Mouse (Mus musculus) liver, postnatal 0 days (tissue): ENCODE results near the gene Ctnnbl1. TPM values are rescaled to one million over a fixed set of nuclear protein-coding genes. Genes with fewer than 3 reads are reported as not detected.

Experiments
- ATAC-seq: fragments of 200-750 bp; cut with Nextera tagmentation; 2 replicates; pipeline ENCODE4 v1.8.0; 2017; ENCODE audit warnings: mild to moderate bottlenecking, moderate library complexity
- DNase-seq: peaks from one replicate; pipeline ENCODE4 v3.0.0-alpha.2; 2016
- H3K27ac ChIP-seq: fragments of 300-500 bp; sonication (generic); 2 replicates; pipeline ENCODE4 v1.5.1; 2014; ENCODE audit warnings: antibody characterized with exemption, moderate library complexity, mild to moderate bottlenecking, low read depth
- H3K27me3 ChIP-seq: fragments of 300-500 bp; sonication (generic); 2 replicates; pipeline ENCODE4 v1.6.1; 2014; ENCODE audit warnings: low read length, control low read depth, mixed read lengths; ENCODE audit not compliant: insufficient read depth
- H3K36me3 ChIP-seq: fragments of 300-500 bp; sonication (generic); replicated peaks from 2 replicates; pipeline ENCODE4 v1.6.1; 2014; ENCODE audit warnings: mild to moderate bottlenecking, control low read depth, low read length, moderate library complexity, mixed read lengths; ENCODE audit not compliant: insufficient read depth
- H3K4me1 ChIP-seq: fragments of 300-500 bp; sonication (generic); 2 replicates; pipeline ENCODE4 v1.6.1; 2014; ENCODE audit warnings: antibody characterized with exemption, mild to moderate bottlenecking, control low read depth; ENCODE audit not compliant: insufficient read depth
- H3K4me2 ChIP-seq: fragments of 300-500 bp; sonication (generic); 2 replicates; pipeline ENCODE4 v1.6.1; 2014; ENCODE audit warnings: low read depth, mild to moderate bottlenecking, low read length, moderate library complexity, mixed read lengths
- H3K4me3 ChIP-seq: fragments of 300-500 bp; sonication (generic); 2 replicates; pipeline ENCODE4 v1.5.1; 2014; ENCODE audit warnings: low read depth, low read length
- H3K9ac ChIP-seq: fragments of 300-500 bp; sonication (generic); replicated peaks from 2 replicates; pipeline ENCODE4 v1.6.1; 2014; ENCODE audit warnings: mild to moderate bottlenecking, moderate library complexity
- H3K9me3 ChIP-seq: fragments of 300-500 bp; sonication (generic); 2 replicates; pipeline ENCODE4 v1.6.1; 2016; ENCODE audit warnings: mild to moderate bottlenecking, control low read depth, low read length, mixed read lengths
- CTCF ChIP-seq: sonication (generic); IDR thresholded peaks from 2 replicates; pipeline ENCODE4 v1.5.1; 2016; ENCODE audit warnings: antibody characterized with exemption, low read depth
- EP300 ChIP-seq: IDR thresholded peaks from 2 replicates; pipeline ENCODE4 v1.6.1; 2016; ENCODE audit warnings: antibody characterized with exemption, low read depth, mild to moderate bottlenecking
- WGBS: fragments of 180-500 bp; shearing (Covaris S2); extraction: QIAGEN DNeasy Blood & Tissue Kit; methylation state at CpG from one replicate; pipeline ENCODE4 v1.1.7; 2014; ENCODE audit not compliant: insufficient replicate concordance; 5-methylcytosine and 5-hydroxymethylcytosine counted together
- polyA plus RNA-seq: library from polyadenylated mRNA; unstranded; fragments of >200 nt; fragmentation: Nextera tagmentation; extraction: Ambion mirVana; gene quantifications from 2 replicates; pipeline ENCODE4 v1.2.1, GENCODE M21; 2015

The Ctnnbl1 gene
- polyA plus RNA-seq, 1 experiment from 2014 or later = 19.9 TPM

DNA sequence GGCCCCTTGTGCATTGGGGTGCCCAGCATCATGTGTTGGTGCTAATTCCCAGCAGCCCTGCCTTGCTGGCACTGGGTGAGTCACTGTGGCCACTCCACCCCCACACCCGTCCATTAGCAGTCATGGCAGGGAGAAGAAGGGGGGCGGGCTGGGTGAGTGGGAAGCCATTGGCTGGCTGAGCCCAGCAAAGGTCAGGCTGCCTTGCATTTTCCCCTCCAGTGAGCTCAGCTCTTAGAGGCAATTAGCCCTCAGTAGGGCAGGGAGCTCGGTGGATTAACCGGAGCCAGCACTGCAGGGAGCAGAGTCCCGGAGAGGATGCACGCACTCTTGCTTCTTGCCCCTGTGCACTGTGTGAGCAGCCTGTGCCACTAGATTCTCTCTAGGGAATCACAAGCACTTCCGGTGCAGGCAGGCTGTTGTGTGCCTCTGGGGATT is 40.9 kb upstream of the Ctnnbl1 start:
- H3K36me3 ChIP-seq = no peaks in the 10 kb centered on the region
- H3K27me3 ChIP-seq = no peaks in the 10 kb centered on the region
- no peak overlapping the region for H3K9ac ChIP-seq
- ATAC-seq = no peak
- 50% methylated on average over 7 of the region's 7 CpGs for WGBS
- no peak overlapping the region for H3K4me2 ChIP-seq
- H3K4me3 ChIP-seq = no peak overlapping the region
- no peak for DNase-seq
- H3K27ac ChIP-seq = no peak overlapping the region
- no peak for TF ChIP-seq EP300
- TF ChIP-seq CTCF = no peak
- H3K9me3 ChIP-seq = no peaks in the 10 kb centered on the region
- H3K4me1 ChIP-seq = no peaks in the 10 kb centered on the region

DNA sequence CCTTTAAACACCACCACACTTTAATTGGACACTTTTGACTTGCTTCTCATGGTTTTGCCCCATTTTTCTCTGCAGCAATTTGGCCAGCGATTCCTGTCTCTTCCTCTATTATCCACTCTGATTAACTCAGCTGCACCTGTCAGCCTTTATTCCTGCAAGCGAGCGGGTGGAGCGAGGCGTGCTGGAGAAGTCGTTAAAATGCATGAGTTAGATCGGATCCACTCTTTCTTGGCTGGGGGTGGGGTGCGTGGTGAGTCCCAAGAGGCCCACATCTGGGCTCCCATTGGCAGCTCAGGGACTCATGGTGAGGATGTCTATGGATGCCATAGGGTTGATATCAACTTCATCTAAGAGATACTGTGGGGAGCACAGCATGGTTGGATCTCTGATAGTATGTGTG is 34.0 kb upstream of the Ctnnbl1 start:
- H3K9ac ChIP-seq = no peak overlapping the region
- TF ChIP-seq EP300 (no peak), CTCF (no peak)

DNA sequence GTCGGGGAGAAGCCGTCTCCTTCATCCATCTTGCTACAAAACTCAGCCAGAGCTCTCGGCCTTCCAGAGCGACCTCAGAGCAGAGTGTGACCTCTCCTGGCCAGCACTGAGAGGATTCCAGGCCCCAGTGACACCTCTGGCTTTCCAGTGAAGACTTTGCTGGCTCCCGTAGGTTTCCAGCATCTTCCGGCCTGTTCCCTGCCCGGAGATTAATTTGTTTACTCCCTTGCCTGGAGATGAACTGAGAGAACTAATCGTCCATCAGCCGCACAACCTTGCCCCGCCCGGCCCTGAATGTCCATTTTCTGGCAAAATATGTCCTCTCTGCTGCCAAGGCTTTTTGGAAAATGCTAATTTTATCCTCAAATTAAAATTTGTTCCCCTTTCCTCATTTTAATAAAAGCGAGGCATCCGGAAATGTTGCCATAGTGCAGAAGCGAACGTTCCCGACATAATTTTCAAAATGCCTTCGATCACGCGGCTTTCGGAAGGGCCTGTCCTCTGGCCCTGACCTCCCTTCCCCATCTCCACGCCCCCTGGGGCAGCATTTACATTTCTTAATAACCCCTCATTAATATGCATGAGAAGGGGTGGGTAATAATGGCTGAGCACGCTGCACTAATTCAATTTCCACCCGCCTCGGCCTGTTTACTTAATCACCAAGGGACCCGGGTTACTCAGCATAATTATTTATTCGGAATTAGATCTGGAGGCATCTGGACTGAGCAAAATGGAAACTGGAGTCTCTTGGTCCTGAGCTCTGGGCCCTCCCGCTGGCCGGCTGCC is 32.0 kb upstream of the Ctnnbl1 start:
- H3K4me1 ChIP-seq = no peaks in the 10 kb centered on the region
- no peaks in the 10 kb centered on the region for H3K36me3 ChIP-seq
- no peak overlapping the region for H3K9ac ChIP-seq
- 45% methylated on average over 28 of the region's 28 CpGs for WGBS
- H3K27me3 ChIP-seq = 0 out of 2 replicates have a peak, but pooled peaks cover 2% of the 10 kb centered on the region
- DNase-seq (no peak), ATAC-seq (no peak)
- TF ChIP-seq CTCF (no peak), EP300 (no peak)
- no peaks in the 10 kb centered on the region for H3K9me3 ChIP-seq
- H3K4me3 ChIP-seq = no peak overlapping the region
- H3K27ac ChIP-seq = no peak overlapping the region
- no peak overlapping the region for H3K4me2 ChIP-seq

More for the DNA sequence above, 34.0 kb upstream of the Ctnnbl1 start:
- Histone ChIP-seq H3K27me3 (0 out of 2 replicates have a peak, but pooled peaks cover 2% of the 10 kb centered on the region), H3K4me3 (no peak overlapping the region), H3K4me1 (no peaks in the 10 kb centered on the region), H3K4me2 (no peak overlapping the region), H3K27ac (no peak overlapping the region), H3K9me3 (no peaks in the 10 kb centered on the region), H3K36me3 (no peaks in the 10 kb centered on the region)
- ATAC-seq = no peak
- 63% methylated on average over 8 of the region's 8 CpGs for WGBS
- DNase-seq = no peak

DNA sequence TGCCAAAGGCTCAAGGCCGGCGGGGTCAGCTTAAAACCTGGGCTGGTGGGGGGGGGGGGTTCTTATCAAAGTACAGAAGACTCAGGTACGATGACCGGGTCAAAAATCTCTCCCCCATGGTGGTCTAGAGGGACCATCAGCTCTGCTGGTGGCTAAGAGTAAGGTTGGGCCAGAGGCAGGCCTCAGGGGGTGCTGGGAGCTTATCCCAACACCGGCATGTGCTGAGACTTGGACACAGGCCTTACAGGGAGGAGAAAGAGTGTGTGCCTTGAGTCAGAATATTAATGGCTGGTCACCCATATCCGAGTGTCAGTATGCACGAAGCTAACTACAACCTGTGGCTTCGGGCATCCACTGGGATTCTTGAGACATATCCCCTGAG is 31.4 kb upstream of the Ctnnbl1 start:
- H3K9me3 ChIP-seq = no peaks in the 10 kb centered on the region

DNA sequence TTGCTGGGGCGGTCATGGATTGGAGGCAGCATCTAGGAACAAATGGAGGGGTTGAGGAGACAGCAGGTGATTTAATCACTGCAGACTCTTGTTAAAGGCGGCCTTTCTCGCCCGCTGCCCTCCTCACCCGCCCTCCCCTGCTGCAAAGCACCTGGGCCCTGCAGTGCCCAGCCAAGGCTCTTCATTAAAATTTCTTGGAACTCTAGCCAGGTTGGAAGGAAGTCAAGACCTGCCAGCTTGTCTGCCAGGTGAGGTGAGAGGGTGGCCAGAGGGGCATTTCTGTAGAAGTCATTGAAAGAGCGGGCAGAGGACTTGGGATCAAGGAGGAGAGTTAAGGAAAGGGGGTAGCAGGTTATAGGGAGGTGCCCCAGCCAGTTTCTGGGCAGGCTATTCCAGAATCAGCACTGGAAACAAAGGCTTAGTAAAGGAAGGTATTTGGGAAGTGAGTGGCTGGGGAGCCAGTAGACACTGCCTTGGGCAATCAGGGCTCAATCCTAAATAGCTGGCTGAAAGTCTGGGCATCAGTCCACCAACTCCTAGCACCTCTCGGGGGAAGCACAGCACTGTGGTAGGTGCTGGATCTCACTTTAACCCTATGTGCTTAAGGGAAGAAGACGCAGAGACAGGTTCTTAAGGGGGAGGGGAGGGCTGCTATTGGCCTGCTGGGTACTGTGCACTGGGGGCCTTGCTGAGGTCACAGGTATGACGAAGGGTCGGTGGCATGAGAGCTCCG is 29.8 kb upstream of the Ctnnbl1 start:
- Histone ChIP-seq H3K9ac (no peak overlapping the region), H3K4me3 (no peak overlapping the region), H3K4me1 (no peaks in the 10 kb centered on the region), H3K4me2 (no peak overlapping the region), H3K36me3 (no peaks in the 10 kb centered on the region), H3K27me3 (0 out of 2 replicates have a peak, but pooled peaks cover 2% of the 10 kb centered on the region), H3K9me3 (no peaks in the 10 kb centered on the region), H3K27ac (no peak overlapping the region)
- TF ChIP-seq CTCF = no peak
- no peak for TF ChIP-seq EP300
- 63% methylated on average over 11 of the region's 11 CpGs for WGBS
- ATAC-seq = no peak
- no peak for DNase-seq

More for the DNA sequence above, 31.4 kb upstream of the Ctnnbl1 start:
- Histone ChIP-seq H3K4me1 (no peaks in the 10 kb centered on the region), H3K27me3 (0 out of 2 replicates have a peak, but pooled peaks cover 2% of the 10 kb centered on the region), H3K4me2 (no peak overlapping the region), H3K4me3 (no peak overlapping the region), H3K27ac (no peak overlapping the region), H3K36me3 (no peaks in the 10 kb centered on the region), H3K9ac (no peak overlapping the region)
- ATAC-seq = no peak
- no peak for TF ChIP-seq EP300
- TF ChIP-seq CTCF = no peak
- DNase-seq = no peak
- whole genome bisulfite sequencing = 64% methylated on average over 8 of the region's 8 CpGs

DNA sequence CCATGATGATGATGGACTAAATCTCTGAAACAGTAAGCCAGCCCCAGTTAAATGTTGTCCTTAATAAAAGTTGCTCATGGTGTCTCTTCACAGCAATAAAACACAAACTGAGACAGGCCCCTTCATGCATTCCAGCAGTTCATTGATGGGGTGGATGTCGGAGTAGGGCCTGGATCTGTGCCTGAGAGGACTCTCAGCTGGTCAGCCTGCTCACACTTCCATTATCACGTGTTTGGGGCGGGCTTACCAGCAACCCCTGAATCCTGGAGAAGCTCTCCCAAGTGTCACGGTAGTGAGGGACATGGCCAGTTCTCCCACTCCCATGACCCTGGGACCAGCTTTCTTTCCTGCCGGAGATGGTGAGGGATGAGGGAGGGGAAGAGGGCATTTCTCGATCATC is 24.5 kb upstream of the Ctnnbl1 start:
- Histone ChIP-seq H3K4me1 (no peaks in the 10 kb centered on the region), H3K9ac (no peak overlapping the region), H3K9me3 (no peaks in the 10 kb centered on the region), H3K4me3 (no peak overlapping the region), H3K27me3 (no peaks in the 10 kb centered on the region), H3K27ac (no peak overlapping the region), H3K36me3 (no peaks in the 10 kb centered on the region), H3K4me2 (no peak overlapping the region)
- WGBS = 71% methylated on average over 6 of the region's 6 CpGs
- ATAC-seq (no peak), DNase-seq (no peak)
- TF ChIP-seq CTCF = no peak
- no peak for TF ChIP-seq EP300
